Mouse (Mus musculus): ENCODE data around the gene Adamts3. TPM values are rescaled to one million over a fixed set of nuclear protein-coding genes. Genes with fewer than 3 reads are reported as not detected.

Adamts3 gene
- polyA plus RNA-seq, 1 experiment from 2014 or later, result 0.72 TPM

- H3K4me1 ChIP-seq (replicated peaks; ENCODE audit: control insufficient read depth, insufficient read depth, low read length), result no peaks in the 10 kb centered on the region
- no peaks in the 10 kb centered on the region for H3K9me3 ChIP-seq (ENCODE audit: control insufficient read depth)
- no peak overlapping the region for H3K4me2 ChIP-seq (replicated peaks; ENCODE audit: low read depth)
- H3K9ac ChIP-seq (ENCODE audit: low read depth, low read length), result no peak overlapping the region
- no peak for ATAC-seq
- H3K4me3 ChIP-seq (ENCODE audit: low read depth, low read length), result no peak overlapping the region
- H3K27me3 ChIP-seq (replicated peaks; ENCODE audit: control insufficient read depth, insufficient read depth, low read length), result no peaks in the 10 kb centered on the region
- TF ChIP-seq CTCF (IDR thresholded peaks at IDR 0.05; ENCODE audit: low read depth), result no peak
- WGBS, result 94% methylated on average over 3 of the region's 3 CpGs
- no peaks in the 10 kb centered on the region for H3K36me3 ChIP-seq (ENCODE audit: control insufficient read depth, insufficient read depth)
- no peak overlapping the region for H3K27ac ChIP-seq (ENCODE audit: low read depth, low read length)
Measured at GRCm38 (mm10) chr5:89793706-89794105, 89.4 kb downstream of the Adamts3 start.

GRCm38 (mm10) chr5:89784635-89785034 is 98.5 kb downstream of the Adamts3 start:
- Histone ChIP-seq H3K36me3 (ENCODE audit: control insufficient read depth, insufficient read depth) (no peaks in the 10 kb centered on the region), H3K4me3 (ENCODE audit: low read depth, low read length) (no peak overlapping the region), H3K27ac (ENCODE audit: low read depth, low read length) (no peak overlapping the region), H3K9ac (ENCODE audit: low read depth, low read length) (no peak overlapping the region), H3K4me2 (replicated peaks; ENCODE audit: low read depth) (no peak overlapping the region), H3K9me3 (ENCODE audit: control insufficient read depth) (no peaks in the 10 kb centered on the region), H3K4me1 (replicated peaks; ENCODE audit: control insufficient read depth, insufficient read depth, low read length) (no peaks in the 10 kb centered on the region), H3K27me3 (replicated peaks; ENCODE audit: control insufficient read depth, insufficient read depth, low read length) (no peaks in the 10 kb centered on the region)
- no peak for ATAC-seq
- WGBS, result 89% methylated on average over 5 of the region's 5 CpGs
- no peak for TF ChIP-seq CTCF (IDR thresholded peaks at IDR 0.05; ENCODE audit: low read depth)

GRCm38 (mm10) chr5:89779823-89780222 is 103.3 kb downstream of the Adamts3 start:
- Histone ChIP-seq H3K4me3 (ENCODE audit: low read depth, low read length) (no peak overlapping the region), H3K9ac (ENCODE audit: low read depth, low read length) (no peak overlapping the region), H3K36me3 (ENCODE audit: control insufficient read depth, insufficient read depth) (no peaks in the 10 kb centered on the region), H3K27ac (ENCODE audit: low read depth, low read length) (no peak overlapping the region), H3K27me3 (replicated peaks; ENCODE audit: control insufficient read depth, insufficient read depth, low read length) (no peaks in the 10 kb centered on the region), H3K9me3 (ENCODE audit: control insufficient read depth) (no peaks in the 10 kb centered on the region), H3K4me1 (replicated peaks; ENCODE audit: control insufficient read depth, insufficient read depth, low read length) (no peaks in the 10 kb centered on the region), H3K4me2 (replicated peaks; ENCODE audit: low read depth) (no peak overlapping the region)
- WGBS, result 85% methylated on average over 2 of the region's 2 CpGs
- ATAC-seq, result no peak
- no peak for TF ChIP-seq CTCF (IDR thresholded peaks at IDR 0.05; ENCODE audit: low read depth)

- Histone ChIP-seq H3K27me3 (replicated peaks; ENCODE audit: control insufficient read depth, insufficient read depth, low read length) (no peaks in the 10 kb centered on the region), H3K4me1 (replicated peaks; ENCODE audit: control insufficient read depth, insufficient read depth, low read length) (no peaks in the 10 kb centered on the region), H3K4me2 (replicated peaks; ENCODE audit: low read depth) (no peak overlapping the region), H3K4me3 (ENCODE audit: low read depth, low read length) (no peak overlapping the region), H3K9me3 (ENCODE audit: control insufficient read depth) (no peaks in the 10 kb centered on the region), H3K9ac (ENCODE audit: low read depth, low read length) (no peak overlapping the region), H3K36me3 (ENCODE audit: control insufficient read depth, insufficient read depth) (no peaks in the 10 kb centered on the region), H3K27ac (ENCODE audit: low read depth, low read length) (no peak overlapping the region)
- WGBS, result 65% methylated on average over 2 of the region's 2 CpGs
- ATAC-seq, result no peak
- TF ChIP-seq CTCF (IDR thresholded peaks at IDR 0.05; ENCODE audit: low read depth), result no peak
Measured at GRCm38 (mm10) chr5:89778610-89779009, 104.5 kb downstream of the Adamts3 start.

GRCm38 (mm10) chr5:89777411-89777810 is 105.7 kb downstream of the Adamts3 start:
- no peak for TF ChIP-seq CTCF (IDR thresholded peaks at IDR 0.05; ENCODE audit: low read depth)
- Histone ChIP-seq H3K4me2 (replicated peaks; ENCODE audit: low read depth) (no peak overlapping the region), H3K4me3 (ENCODE audit: low read depth, low read length) (no peak overlapping the region), H3K27me3 (replicated peaks; ENCODE audit: control insufficient read depth, insufficient read depth, low read length) (no peaks in the 10 kb centered on the region), H3K9me3 (ENCODE audit: control insufficient read depth) (no peaks in the 10 kb centered on the region), H3K4me1 (replicated peaks; ENCODE audit: control insufficient read depth, insufficient read depth, low read length) (no peaks in the 10 kb centered on the region), H3K9ac (ENCODE audit: low read depth, low read length) (no peak overlapping the region), H3K27ac (ENCODE audit: low read depth, low read length) (no peak overlapping the region), H3K36me3 (ENCODE audit: control insufficient read depth, insufficient read depth) (no peaks in the 10 kb centered on the region)
- no peak for ATAC-seq
- 80% methylated on average over 4 of the region's 4 CpGs for WGBS

GRCm38 (mm10) chr5:89770655-89771355 is 112.3 kb downstream of the Adamts3 start:
- no peak for ATAC-seq
- 61% methylated on average over 4 of the region's 4 CpGs for WGBS
- Histone ChIP-seq H3K4me2 (replicated peaks; ENCODE audit: low read depth) (no peak overlapping the region), H3K36me3 (ENCODE audit: control insufficient read depth, insufficient read depth) (no peaks in the 10 kb centered on the region), H3K27ac (ENCODE audit: low read depth, low read length) (no peak overlapping the region), H3K4me1 (replicated peaks; ENCODE audit: control insufficient read depth, insufficient read depth, low read length) (no peaks in the 10 kb centered on the region), H3K9ac (ENCODE audit: low read depth, low read length) (no peak overlapping the region), H3K27me3 (replicated peaks; ENCODE audit: control insufficient read depth, insufficient read depth, low read length) (no peaks in the 10 kb centered on the region), H3K4me3 (ENCODE audit: low read depth, low read length) (no peak overlapping the region), H3K9me3 (ENCODE audit: control insufficient read depth) (no peaks in the 10 kb centered on the region)
- no peak for TF ChIP-seq CTCF (IDR thresholded peaks at IDR 0.05; ENCODE audit: low read depth)

Data from intestine, postnatal 0 days (tissue).